Mouse (Mus musculus) limb, embryonic 15.5 days (tissue): ENCODE measurements at regions not wholly inside any gene's neighbourhood (a gene's known extent, or its start where the extent isn't known, plus 50 kb on each side); places are given as distances from the start of the nearest gene placed in this dataset.

ENCODE experiments used
- ATAC-seq: fragments of 200-750 bp; cut with Nextera tagmentation; 2 replicates; pipeline ENCODE4 v1.8.0; 2017; ENCODE audit warnings: low read depth, moderate TSS enrichment; ENCODE audit not compliant: insufficient number of reproducible peaks, low FRiP score, low TSS enrichment
- H3K27ac ChIP-seq: fragments of 300-500 bp; sonication (generic); 2 replicates; pipeline ENCODE4 v1.5.1; 2015; ENCODE audit warnings: moderate library complexity, mild to moderate bottlenecking, inconsistent platforms
- H3K27me3 ChIP-seq: fragments of 300-500 bp; sonication (generic); 2 replicates; pipeline ENCODE4 v1.6.1; 2015; ENCODE audit warnings: inconsistent platforms
- H3K36me3 ChIP-seq: fragments of 300-500 bp; sonication (generic); 2 replicates; pipeline ENCODE4 v1.6.1; 2015; ENCODE audit warnings: inconsistent platforms
- H3K4me1 ChIP-seq: fragments of 300-500 bp; sonication (generic); 2 replicates; pipeline ENCODE4 v1.6.1; 2015; ENCODE audit warnings: inconsistent platforms
- H3K4me2 ChIP-seq: fragments of 300-500 bp; sonication (generic); 2 replicates; pipeline ENCODE4 v1.6.1; 2015; ENCODE audit warnings: mild to moderate bottlenecking, inconsistent platforms
- H3K4me3 ChIP-seq: fragments of 300-500 bp; sonication (generic); 2 replicates; pipeline ENCODE4 v1.5.1; 2015; ENCODE audit warnings: mild to moderate bottlenecking, inconsistent platforms
- H3K9ac ChIP-seq: fragments of 300-500 bp; sonication (generic); 2 replicates; pipeline ENCODE4 v1.6.1; 2015; ENCODE audit warnings: inconsistent platforms
- H3K9me3 ChIP-seq: fragments of 300-500 bp; sonication (generic); 2 replicates; pipeline ENCODE4 v1.6.1; 2016; ENCODE audit warnings: inconsistent platforms
- WGBS: fragments of 180-500 bp; shearing (Covaris S2); methylation state at CpG from one replicate; pipeline ENCODE4 v1.1.7; 2015; 5-methylcytosine and 5-hydroxymethylcytosine counted together

DNA sequence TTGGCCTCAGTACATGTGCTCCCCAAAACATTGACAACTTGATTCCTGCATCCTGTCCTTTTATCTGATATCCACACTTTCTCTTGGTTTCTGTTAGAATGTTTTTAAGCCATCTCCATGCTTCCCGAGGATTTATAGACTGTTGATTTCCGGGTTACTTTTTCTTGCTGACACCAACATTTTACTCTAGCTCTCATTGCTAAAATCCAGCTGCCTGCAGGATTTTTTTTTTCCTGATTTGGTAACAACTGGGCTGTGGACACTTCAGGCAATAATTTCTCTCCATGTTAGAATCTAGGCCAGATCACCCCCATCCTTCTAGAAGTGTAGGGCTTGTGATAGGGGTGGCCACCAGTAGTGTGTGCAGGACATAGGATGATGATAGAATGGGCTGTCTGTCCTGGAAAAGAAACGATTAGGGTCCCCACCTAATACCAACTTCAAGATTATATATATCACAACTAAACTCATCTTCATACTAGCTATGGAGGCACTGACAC lies 182.6 kb downstream of the Clic5 start:
- Histone ChIP-seq H3K9me3 (no peaks in the 10 kb centered on the region), H3K4me1 (peaks cover 13% of the 10 kb centered on the region), H3K4me2 (no peak overlapping the region), H3K27me3 (no peaks in the 10 kb centered on the region), H3K9ac (no peak overlapping the region), H3K4me3 (no peak overlapping the region), H3K36me3 (no peaks in the 10 kb centered on the region), H3K27ac (no peak overlapping the region)
- no peak for ATAC-seq
- 71% methylated on average over 3 of the region's 3 CpGs for WGBS

DNA sequence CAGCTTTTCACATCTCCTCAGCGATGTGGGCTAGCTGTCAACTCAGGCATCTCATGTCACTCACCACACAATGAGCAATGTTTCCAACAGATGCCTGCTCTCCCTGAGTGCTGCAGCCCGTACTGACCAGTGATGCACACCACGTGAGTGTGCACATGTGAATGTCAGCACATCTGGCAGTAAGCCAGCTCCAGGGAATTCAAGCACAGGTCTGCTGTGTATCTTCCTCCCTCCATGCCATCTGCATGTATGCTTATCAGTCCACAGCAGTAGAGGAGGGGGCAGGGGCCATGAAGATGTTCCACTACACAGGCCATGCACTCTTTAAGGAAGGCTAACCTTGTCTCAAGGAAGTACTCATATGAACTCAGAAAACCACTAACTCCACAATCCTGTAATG lies 183.2 kb downstream of the Clic5 start:
- Histone ChIP-seq H3K4me2 (no peak overlapping the region), H3K27ac (no peak overlapping the region), H3K27me3 (no peaks in the 10 kb centered on the region), H3K4me3 (no peak overlapping the region), H3K4me1 (peaks cover 9% of the 10 kb centered on the region), H3K36me3 (no peaks in the 10 kb centered on the region), H3K9me3 (no peaks in the 10 kb centered on the region), H3K9ac (no peak overlapping the region)
- no peak for ATAC-seq
- 66% methylated on average over 3 of the region's 3 CpGs for WGBS

DNA sequence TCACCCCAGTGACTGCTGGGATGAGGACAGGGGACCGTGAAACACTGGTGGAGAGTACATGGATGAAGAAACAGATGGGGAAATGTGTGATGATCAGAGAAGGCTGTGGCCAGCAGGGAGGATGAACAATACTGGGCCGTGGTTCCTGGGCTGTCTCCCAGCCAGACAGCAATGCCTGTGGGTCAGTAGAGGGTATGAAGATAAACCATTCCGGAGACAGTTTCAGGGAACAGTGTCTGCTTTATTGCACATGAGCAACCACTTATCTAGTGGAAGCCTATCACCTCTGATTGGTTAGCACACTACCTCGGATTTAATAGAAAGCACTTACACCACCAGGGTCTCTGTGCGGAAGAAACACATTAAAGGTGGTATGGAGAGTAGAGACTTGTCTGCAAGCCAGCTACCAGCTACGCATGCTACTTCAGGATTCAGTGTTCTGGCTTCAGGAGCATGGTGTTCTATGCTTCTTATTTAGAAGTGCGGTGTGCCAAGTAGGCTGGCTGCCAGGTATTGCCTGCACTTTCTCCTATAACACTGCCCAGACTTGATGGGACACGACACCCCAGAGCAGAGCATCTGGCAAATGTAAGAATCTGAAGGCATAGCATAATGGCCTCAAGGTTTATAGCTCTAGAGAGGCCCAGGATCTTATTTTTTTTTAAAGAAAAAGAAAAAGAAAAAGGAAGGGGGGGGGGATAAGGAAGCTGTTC lies 185.5 kb downstream of the Clic5 start:
- Histone ChIP-seq H3K9me3 (no peaks in the 10 kb centered on the region), H3K36me3 (no peaks in the 10 kb centered on the region), H3K4me1 (no peaks in the 10 kb centered on the region; the same call in 1 of the 2 replicates), H3K9ac (no peak overlapping the region), H3K27ac (no peak overlapping the region), H3K4me2 (no peak overlapping the region), H3K27me3 (no peaks in the 10 kb centered on the region; the same call in 1 of the 2 replicates), H3K4me3 (no peak overlapping the region)
- no peak; the same call in 1 of the 2 replicates for ATAC-seq
- WGBS: 52% methylated on average over 8 of the region's 8 CpGs

- no peak overlapping the region for H3K4me3 ChIP-seq
- H3K27ac ChIP-seq: no peak overlapping the region
- no peaks in the 10 kb centered on the region for H3K9me3 ChIP-seq
- ATAC-seq: no peak
- H3K9ac ChIP-seq: no peak overlapping the region
- H3K4me1 ChIP-seq: no peaks in the 10 kb centered on the region; the same call in 1 of the 2 replicates
- H3K27me3 ChIP-seq: no peaks in the 10 kb centered on the region; the same call in 1 of the 2 replicates
- H3K4me2 ChIP-seq: no peak overlapping the region
- 52% methylated on average over 7 of the region's 7 CpGs for WGBS
- no peaks in the 10 kb centered on the region for H3K36me3 ChIP-seq
These were observed 190.0 kb downstream of the Clic5 start for GRCm38 (mm10) chr17:44378391-44378790.

- no peak for ATAC-seq
- H3K4me1 ChIP-seq: no peaks in the 10 kb centered on the region
- no peak overlapping the region for H3K4me3 ChIP-seq
- H3K4me2 ChIP-seq: no peak overlapping the region
- no peak overlapping the region for H3K27ac ChIP-seq
- 96% methylated on average over 2 of the region's 2 CpGs for WGBS
- no peak overlapping the region for H3K9ac ChIP-seq
- no peaks in the 10 kb centered on the region for H3K27me3 ChIP-seq
- H3K36me3 ChIP-seq: no peaks in the 10 kb centered on the region
- no peaks in the 10 kb centered on the region for H3K9me3 ChIP-seq
These were observed 200.5 kb downstream of the Clic5 start for GRCm38 (mm10) chr17:44388916-44389315.

DNA sequence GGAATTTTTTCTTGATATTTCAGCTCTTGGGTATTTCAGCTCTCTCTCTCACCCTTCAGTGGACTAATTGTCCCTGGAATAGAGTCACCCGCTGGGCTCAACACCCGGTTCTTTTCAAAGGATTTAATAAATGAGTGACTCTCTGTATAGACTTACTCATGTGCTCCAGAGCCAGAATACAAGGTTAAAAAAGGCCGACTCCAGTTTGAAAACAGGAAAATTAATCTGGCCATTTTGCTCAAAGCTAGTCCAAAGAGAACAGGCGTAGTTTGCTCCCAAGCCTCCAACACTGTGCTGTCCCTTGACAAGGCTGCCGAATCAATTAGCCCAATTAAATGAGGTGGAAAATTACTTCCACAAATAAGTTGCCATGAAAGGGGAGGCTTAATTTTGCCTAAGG lies 209.4 kb downstream of the Clic5 start:
- WGBS: 48% methylated on average over 5 of the region's 5 CpGs
- no peaks in the 10 kb centered on the region for H3K4me1 ChIP-seq
- H3K27ac ChIP-seq: no peak overlapping the region
- no peaks in the 10 kb centered on the region for H3K27me3 ChIP-seq
- H3K4me3 ChIP-seq: no peak overlapping the region
- ATAC-seq: no peak
- H3K9ac ChIP-seq: no peak overlapping the region
- no peaks in the 10 kb centered on the region for H3K36me3 ChIP-seq
- H3K9me3 ChIP-seq: no peaks in the 10 kb centered on the region
- no peak overlapping the region for H3K4me2 ChIP-seq

DNA sequence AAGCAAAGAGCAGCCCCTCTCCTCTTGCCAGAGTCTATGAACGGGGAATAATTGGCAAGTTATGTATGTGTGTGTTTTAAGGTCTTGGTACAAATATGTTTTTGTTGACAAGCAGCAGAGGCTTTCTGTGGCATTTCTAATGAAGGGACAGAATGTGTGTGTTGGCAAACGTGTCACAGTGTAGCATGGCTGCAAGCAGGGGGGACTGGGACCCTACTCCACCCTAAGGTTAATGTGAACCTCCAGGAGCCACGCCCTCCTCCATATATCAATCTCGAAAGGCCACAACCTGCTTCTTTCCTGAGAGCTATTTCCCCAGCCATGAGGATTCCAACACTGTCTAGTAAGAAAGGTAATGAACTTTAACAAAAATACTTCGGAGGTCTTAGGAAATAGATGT lies 209.8 kb downstream of the Clic5 start:
- ATAC-seq: no peak
- 45% methylated on average over 5 of the region's 5 CpGs for whole genome bisulfite sequencing
- no peaks in the 10 kb centered on the region for H3K27me3 ChIP-seq
- H3K4me2 ChIP-seq: no peak overlapping the region
- no peak overlapping the region for H3K9ac ChIP-seq
- no peaks in the 10 kb centered on the region for H3K4me1 ChIP-seq
- no peaks in the 10 kb centered on the region for H3K9me3 ChIP-seq
- no peaks in the 10 kb centered on the region for H3K36me3 ChIP-seq
- H3K4me3 ChIP-seq: no peak overlapping the region
- no peak overlapping the region for H3K27ac ChIP-seq

- no peak overlapping the region for H3K4me2 ChIP-seq
- no peak overlapping the region for H3K27ac ChIP-seq
- WGBS: 42% methylated on average over 6 of the region's 6 CpGs
- H3K9ac ChIP-seq: no peak overlapping the region
- no peaks in the 10 kb centered on the region for H3K27me3 ChIP-seq
- H3K4me3 ChIP-seq: no peak overlapping the region
- no peaks in the 10 kb centered on the region for H3K36me3 ChIP-seq
- H3K4me1 ChIP-seq: peaks cover 9% of the 10 kb centered on the region; the same call in 1 of the 2 replicates
- H3K9me3 ChIP-seq: no peaks in the 10 kb centered on the region
- ATAC-seq: no peak
These were observed 216.5 kb downstream of the Clic5 start for GRCm38 (mm10) chr17:44404923-44405322.

- WGBS: 51% methylated on average over 2 of the region's 2 CpGs
- Histone ChIP-seq H3K4me2 (no peak overlapping the region), H3K4me3 (no peak overlapping the region), H3K4me1 (peaks cover 8% of the 10 kb centered on the region), H3K9ac (no peak overlapping the region), H3K36me3 (no peaks in the 10 kb centered on the region), H3K27me3 (no peaks in the 10 kb centered on the region; the same call in 1 of the 2 replicates), H3K9me3 (no peaks in the 10 kb centered on the region), H3K27ac (no peak overlapping the region)
- ATAC-seq: no peak
These were observed 222.6 kb downstream of the Clic5 start for GRCm38 (mm10) chr17:44410961-44411360.

GRCm38 (mm10) chr17:44418676-44419404 lies 230.5 kb downstream of the Clic5 start:
- Histone ChIP-seq H3K27ac (no peak overlapping the region), H3K4me2 (no peak overlapping the region), H3K27me3 (peaks cover 23% of the 10 kb centered on the region), H3K9ac (no peak overlapping the region), H3K9me3 (no peaks in the 10 kb centered on the region), H3K36me3 (no peaks in the 10 kb centered on the region), H3K4me1 (peaks cover 15% of the 10 kb centered on the region; the same call in 1 of the 2 replicates), H3K4me3 (no peak overlapping the region)
- 53% methylated on average over 11 of the region's 11 CpGs for WGBS
- no peak for ATAC-seq

- Histone ChIP-seq H3K36me3 (no peaks in the 10 kb centered on the region), H3K27ac (no peak overlapping the region), H3K9ac (no peak overlapping the region), H3K27me3 (peaks cover 26% of the 10 kb centered on the region), H3K9me3 (no peaks in the 10 kb centered on the region), H3K4me3 (no peak overlapping the region), H3K4me2 (no peak overlapping the region), H3K4me1 (peaks cover 15% of the 10 kb centered on the region; the same call in 1 of the 2 replicates)
- 83% methylated on average over 7 of the region's 7 CpGs for WGBS
- ATAC-seq: no peak
These were observed 231.0 kb downstream of the Clic5 start for GRCm38 (mm10) chr17:44419405-44419729.
